Mouse (Mus musculus) adipocyte (in vitro differentiated cells): ENCODE measurements around the gene Gm8871.
"Not testable (repeated sequence)": the region's sequence is repeated elsewhere in the genome, so short reads cannot be mapped to it uniquely, and the experiment has no call there.

ENCODE experiments used
- DNase-seq: peaks from one replicate; pipeline ENCODE4 v3.0.0-alpha.2; 2016; ENCODE audit warnings: low spot score

Gm8871 gene

DNA sequence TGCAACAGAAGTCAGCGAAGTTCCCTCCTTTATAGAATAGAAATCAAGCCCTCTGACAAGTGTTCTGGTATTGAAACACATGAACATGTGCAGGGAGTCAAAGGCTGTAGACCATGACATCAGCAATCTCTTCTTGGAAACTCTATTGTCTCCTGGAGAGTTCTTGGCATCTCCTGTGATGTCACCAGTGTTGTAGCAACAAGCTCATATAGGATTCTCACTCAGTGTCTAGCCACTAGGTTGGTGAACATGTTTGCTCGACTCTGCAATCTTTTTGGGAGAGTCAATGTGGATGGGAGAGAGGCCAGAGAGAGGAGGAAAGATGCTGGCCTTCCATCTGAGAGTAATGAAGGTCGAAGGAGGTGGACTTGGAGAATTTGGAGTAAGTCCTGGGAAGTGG lies at the start of gene Gm8871, which contains the start of gene Gm8857:
Gene Gm8871, plus strand, starts transcription at position 301 of the 400 bp plus-strand sequence.
Gene Gm8857, plus strand, starts transcription at position 303 of the 400 bp plus-strand sequence.
- not testable (repeated sequence) for DNase-seq

DNA sequence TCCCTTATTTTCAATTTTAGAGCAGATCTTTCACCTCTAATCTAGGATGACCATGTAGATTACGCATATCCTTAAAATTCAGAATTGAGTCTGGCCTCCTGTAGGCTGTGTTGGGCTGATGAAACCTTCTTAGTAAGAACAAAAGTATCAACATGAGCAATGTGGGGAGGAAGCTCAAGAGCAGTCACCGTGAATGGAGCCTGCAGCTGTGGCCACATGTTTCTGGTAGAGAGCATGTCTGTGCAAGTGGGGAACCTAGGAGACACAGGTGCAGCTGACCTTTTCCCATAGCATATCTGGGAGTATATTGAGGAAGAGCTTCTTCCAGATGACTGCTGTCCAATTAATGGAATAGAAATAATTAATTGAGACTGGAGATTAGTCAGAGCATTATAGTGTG lies 5.9 kb downstream of the Gm8871 start:
- not testable (repeated sequence) for DNase-seq

DNA sequence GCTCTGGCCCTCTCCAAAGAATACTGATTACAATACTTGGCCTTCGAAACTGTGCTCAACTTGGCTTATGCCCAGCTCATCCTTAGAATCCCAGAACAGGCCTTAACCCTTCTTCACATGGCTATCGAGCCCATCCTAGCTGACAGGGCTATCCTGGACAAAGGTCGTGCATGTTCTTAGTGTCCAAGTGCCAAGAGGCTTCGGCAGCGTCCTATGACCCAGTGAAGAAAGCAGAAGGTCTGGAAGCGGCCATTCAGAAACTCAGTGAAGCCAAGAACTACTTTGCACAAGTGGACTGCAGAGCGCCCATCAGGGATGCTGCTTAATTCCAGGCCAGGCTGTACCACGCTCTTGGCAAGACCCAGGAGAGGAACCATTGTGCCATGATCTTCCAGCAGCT lies 10.5 kb downstream of the Gm8871 start:
- DNase-seq: not testable (repeated sequence)
